Mouse (Mus musculus) liver, embryonic 16.5 days (tissue): Measurements from ENCODE around the gene Gm20517. TPM values are rescaled to one million over a fixed set of nuclear protein-coding genes. Genes with fewer than 3 reads are reported as not detected.
"Not testable (repeated sequence)": the region's sequence is repeated elsewhere in the genome, so short reads cannot be mapped to it uniquely, and the experiment has no call there.

ENCODE experiments used
- ATAC-seq: fragments of 200-750 bp; cut with Nextera tagmentation; 2 replicates; pipeline ENCODE4 v1.8.0; 2017; ENCODE audit warnings: low read depth, mild to moderate bottlenecking, moderate number of reproducible peaks, moderate library complexity
- H3K27ac ChIP-seq: fragments of 300-500 bp; sonication (generic); 2 replicates; pipeline ENCODE4 v1.5.1; 2014; ENCODE audit warnings: mild to moderate bottlenecking, low read length
- H3K27me3 ChIP-seq: fragments of 300-500 bp; sonication (generic); 2 replicates; pipeline ENCODE4 v1.6.1; 2014; ENCODE audit warnings: low read depth, low read length, mixed read lengths; ENCODE audit not compliant: control insufficient read depth, insufficient read depth
- H3K36me3 ChIP-seq: fragments of 300-500 bp; sonication (generic); 2 replicates; pipeline ENCODE4 v1.6.1; 2014; ENCODE audit warnings: mild to moderate bottlenecking; ENCODE audit not compliant: control insufficient read depth, insufficient read depth
- H3K4me1 ChIP-seq: fragments of 300-500 bp; sonication (generic); 2 replicates; pipeline ENCODE4 v1.6.1; 2014; ENCODE audit warnings: low read depth, low read length, mixed read lengths; ENCODE audit not compliant: control insufficient read depth
- H3K4me2 ChIP-seq: fragments of 300-500 bp; sonication (generic); 2 replicates; pipeline ENCODE4 v1.6.1; 2014; ENCODE audit warnings: low read depth, low read length, mixed read lengths
- H3K4me3 ChIP-seq: fragments of 300-500 bp; sonication (generic); 2 replicates; pipeline ENCODE4 v1.5.1; 2014; ENCODE audit warnings: low read depth, mild to moderate bottlenecking, low read length
- H3K9ac ChIP-seq: fragments of 300-500 bp; sonication (generic); 2 replicates; pipeline ENCODE4 v1.6.1; 2014; ENCODE audit warnings: low read depth, low read length
- H3K9me3 ChIP-seq: fragments of 300-500 bp; sonication (generic); replicated peaks from 2 replicates; pipeline ENCODE4 v1.6.1; 2016; ENCODE audit warnings: low read length; ENCODE audit not compliant: control insufficient read depth
- WGBS: fragments of 180-500 bp; shearing (Covaris S2); extraction: QIAGEN DNeasy Blood & Tissue Kit; methylation state at CpG from one replicate; pipeline ENCODE4 v1.1.7; 2014; ENCODE audit not compliant: insufficient replicate concordance; 5-methylcytosine and 5-hydroxymethylcytosine counted together
- polyA plus RNA-seq: library from polyadenylated mRNA; unstranded; fragments of >200 nt; fragmentation: Nextera tagmentation; extraction: Ambion mirVana; gene quantifications from 2 replicates; pipeline ENCODE4 v1.2.1, GENCODE M21; 2015

Gene Gm20517
- polyA plus RNA-seq, 1 experiment from 2014 or later, result 1.1 TPM

DNA sequence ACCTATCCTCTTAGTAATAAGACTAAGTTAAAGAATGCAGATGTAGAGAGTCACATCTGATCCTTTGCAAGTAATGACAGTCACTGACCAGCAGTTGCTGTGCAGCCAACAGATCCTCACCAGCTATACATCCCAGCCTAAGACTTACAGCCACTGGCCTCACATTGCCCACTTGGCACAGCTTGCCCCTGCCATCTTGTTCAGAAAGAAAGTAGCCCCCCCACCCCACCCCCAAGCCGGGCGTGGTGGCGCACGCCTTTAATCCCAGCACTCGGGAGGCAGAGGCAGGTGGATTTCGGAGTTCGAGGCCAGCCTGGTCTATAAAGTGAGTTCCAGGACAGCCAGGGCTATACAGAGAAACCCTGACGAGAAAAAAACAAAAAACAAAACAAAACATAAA is 43.0 kb downstream of the Gm20517 start:
- H3K4me2 ChIP-seq, H3K4me3 ChIP-seq, H3K9me3 ChIP-seq, H3K36me3 ChIP-seq, H3K9ac ChIP-seq, H3K4me1 ChIP-seq, H3K27me3 ChIP-seq, H3K27ac ChIP-seq, ATAC-seq: not testable (repeated sequence)
- 84% methylated on average over 8 of the region's 8 CpGs for WGBS

DNA sequence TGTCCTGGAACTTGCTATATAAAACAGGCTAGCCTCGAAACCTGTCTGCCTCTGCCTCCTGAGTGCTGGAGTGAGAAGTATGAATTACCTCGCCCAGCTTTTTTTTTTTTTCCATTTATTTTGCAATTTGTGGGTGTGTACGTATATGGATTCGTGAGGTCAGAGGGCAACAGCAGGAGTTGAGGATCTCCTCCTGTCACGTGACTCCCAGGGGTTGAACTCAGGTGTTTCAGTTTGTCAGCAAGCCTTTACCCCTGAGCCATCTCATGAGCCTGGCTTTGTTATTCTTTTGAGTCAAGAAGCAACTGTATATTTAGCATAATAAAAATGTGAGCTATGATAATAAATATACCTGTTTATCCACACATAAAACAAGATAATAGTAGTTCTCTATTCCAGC is 44.3 kb downstream of the Gm20517 start:
- 68% methylated on average over 5 of the region's 5 CpGs for WGBS
- no peaks in the 10 kb centered on the region for H3K9me3 ChIP-seq
- ATAC-seq, result no peak
- no peaks in the 10 kb centered on the region for H3K27me3 ChIP-seq
- no peak overlapping the region for H3K4me3 ChIP-seq
- H3K4me2 ChIP-seq, result no peak overlapping the region
- H3K27ac ChIP-seq, result no peak overlapping the region
- H3K4me1 ChIP-seq, result no peaks in the 10 kb centered on the region; the same call in 1 of the 2 replicates
- H3K9ac ChIP-seq, result no peak overlapping the region
- peaks cover 4% of the 10 kb centered on the region; the same call in 1 of the 2 replicates for H3K36me3 ChIP-seq

DNA sequence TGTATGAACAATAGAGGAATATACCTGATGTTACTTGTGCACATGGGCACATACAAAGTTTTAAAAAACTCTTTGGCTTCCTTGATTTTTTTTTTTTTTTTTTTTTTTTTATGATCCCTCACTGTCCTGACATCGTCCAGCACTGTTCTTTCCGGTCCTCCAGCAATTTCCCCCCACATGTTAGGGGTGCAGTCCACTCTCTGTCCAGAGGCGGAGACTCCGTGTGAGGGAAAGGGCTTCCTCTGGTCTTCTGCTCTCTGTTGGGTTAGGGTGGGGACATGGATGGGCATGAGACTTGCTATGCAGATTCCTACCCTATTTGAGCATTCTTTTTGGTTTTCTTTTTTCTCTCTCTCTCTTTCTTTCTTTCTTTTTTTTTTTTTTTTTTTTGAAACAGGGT is 46.5 kb downstream of the Gm20517 start:
- Histone ChIP-seq H3K4me3 (no peak overlapping the region), H3K27ac (no peak overlapping the region), H3K27me3 (no peaks in the 10 kb centered on the region), H3K9me3 (no peaks in the 10 kb centered on the region), H3K9ac (no peak overlapping the region), H3K4me1 (no peaks in the 10 kb centered on the region; the same call in 1 of the 2 replicates), H3K4me2 (no peak overlapping the region), H3K36me3 (peaks cover 4% of the 10 kb centered on the region; the same call in 1 of the 2 replicates)
- 78% methylated on average over 4 of the region's 4 CpGs for WGBS
- no peak for ATAC-seq

DNA sequence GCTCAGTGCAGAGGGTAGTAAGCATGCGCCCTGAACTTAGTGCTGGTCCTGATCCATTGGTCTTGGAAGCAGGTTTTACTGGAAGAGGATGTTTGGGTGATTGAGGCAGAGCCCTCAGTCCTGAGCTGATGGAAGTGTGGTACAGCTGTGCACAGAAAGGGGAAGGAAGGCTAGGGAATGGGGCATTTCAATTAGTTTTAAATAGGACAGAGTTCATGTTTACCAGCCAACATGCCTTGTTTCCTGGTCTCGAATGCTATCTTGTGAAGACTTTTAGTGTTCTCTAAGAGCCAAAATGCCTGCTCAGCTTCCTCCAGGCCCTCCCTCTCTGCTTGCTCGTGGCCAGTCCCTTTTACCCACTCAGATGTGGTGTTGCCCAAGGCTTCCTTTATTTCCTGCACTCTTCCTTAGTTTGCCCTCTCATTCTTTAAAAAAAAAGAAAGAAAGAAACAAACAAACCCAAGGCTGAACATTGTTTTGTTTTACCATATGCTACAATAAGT is 47.4 kb downstream of the Gm20517 start:
- no peak overlapping the region for H3K9ac ChIP-seq
- H3K36me3 ChIP-seq, result peaks cover 4% of the 10 kb centered on the region; the same call in 1 of the 2 replicates
- H3K27me3 ChIP-seq, result no peaks in the 10 kb centered on the region
- no peak overlapping the region for H3K4me3 ChIP-seq
- H3K4me2 ChIP-seq, result no peak overlapping the region
- no peak for ATAC-seq
- H3K27ac ChIP-seq, result no peak overlapping the region
- no peaks in the 10 kb centered on the region for H3K9me3 ChIP-seq
- 47% methylated on average over 3 of the region's 3 CpGs for WGBS
- H3K4me1 ChIP-seq, result no peaks in the 10 kb centered on the region; the same call in 1 of the 2 replicates

DNA sequence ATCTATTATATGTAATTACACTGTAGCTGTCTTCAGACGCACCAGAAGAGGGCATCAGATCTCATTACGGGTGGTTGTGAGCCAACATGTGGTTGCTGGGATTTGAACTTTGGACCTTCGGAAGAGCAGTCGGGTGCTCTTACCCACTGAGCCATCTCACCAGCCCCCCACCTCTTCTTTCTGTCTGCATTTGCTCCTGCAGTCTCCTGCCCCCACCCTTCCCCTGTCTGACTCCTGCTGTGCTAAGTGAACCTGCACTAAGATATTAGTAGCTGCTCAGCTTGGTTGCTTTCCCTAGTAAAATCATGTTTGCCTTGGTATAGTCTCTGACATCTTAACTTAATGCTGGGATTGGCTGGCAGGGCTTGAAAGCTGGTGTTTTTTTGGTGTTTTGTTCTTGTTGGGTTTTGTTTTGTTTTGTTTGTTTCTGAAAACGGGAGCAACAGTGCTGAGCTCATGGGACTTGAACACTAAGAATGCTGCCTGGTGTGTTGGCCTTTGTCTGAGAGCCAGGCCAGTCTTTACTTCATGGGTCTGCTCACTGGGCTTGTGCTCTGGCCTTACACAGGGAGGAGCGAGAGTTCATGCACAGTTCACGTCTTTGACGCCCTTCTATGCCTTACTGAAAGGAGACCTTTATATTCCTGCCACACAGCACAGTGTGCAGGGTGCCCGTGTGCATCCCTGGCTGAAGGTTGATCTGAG is 51.8 kb downstream of the Gm20517 start:
- Histone ChIP-seq H3K4me2 (no peak overlapping the region), H3K9me3 (no peaks in the 10 kb centered on the region), H3K4me3 (no peak overlapping the region), H3K36me3 (no peaks in the 10 kb centered on the region), H3K4me1 (no peaks in the 10 kb centered on the region; the same call in 1 of the 2 replicates), H3K27ac (no peak overlapping the region), H3K9ac (no peak overlapping the region), H3K27me3 (no peaks in the 10 kb centered on the region)
- WGBS, result 81% methylated on average over 9 of the region's 9 CpGs
- ATAC-seq, result no peak

DNA sequence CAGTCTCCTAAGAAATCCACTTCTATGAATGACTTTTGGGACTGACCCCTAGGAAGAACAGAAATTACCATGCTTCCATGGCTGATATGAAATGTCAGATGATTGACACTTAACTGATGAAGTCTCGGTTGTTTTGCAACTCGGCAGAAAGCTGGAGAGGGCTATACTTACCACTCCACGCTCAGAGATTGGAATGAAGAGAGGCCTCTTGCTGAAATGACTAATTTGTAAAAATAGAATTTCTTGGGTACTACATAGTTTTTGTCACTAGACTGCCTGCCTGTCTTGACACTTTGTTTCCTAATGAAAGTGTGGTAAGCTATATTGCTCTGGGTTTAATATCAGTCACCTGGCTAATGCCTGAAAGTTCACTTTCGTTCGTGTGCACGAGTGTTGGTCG is 53.1 kb downstream of the Gm20517 start:
- H3K4me2 ChIP-seq, result no peak overlapping the region
- no peak overlapping the region for H3K4me3 ChIP-seq
- H3K36me3 ChIP-seq, result no peaks in the 10 kb centered on the region
- no peaks in the 10 kb centered on the region for H3K4me1 ChIP-seq
- ATAC-seq, result no peak
- no peaks in the 10 kb centered on the region for H3K27me3 ChIP-seq
- H3K27ac ChIP-seq, result no peak overlapping the region
- H3K9me3 ChIP-seq, result no peaks in the 10 kb centered on the region
- H3K9ac ChIP-seq, result no peak overlapping the region
- whole genome bisulfite sequencing, result 63% methylated on average over 7 of the region's 7 CpGs

DNA sequence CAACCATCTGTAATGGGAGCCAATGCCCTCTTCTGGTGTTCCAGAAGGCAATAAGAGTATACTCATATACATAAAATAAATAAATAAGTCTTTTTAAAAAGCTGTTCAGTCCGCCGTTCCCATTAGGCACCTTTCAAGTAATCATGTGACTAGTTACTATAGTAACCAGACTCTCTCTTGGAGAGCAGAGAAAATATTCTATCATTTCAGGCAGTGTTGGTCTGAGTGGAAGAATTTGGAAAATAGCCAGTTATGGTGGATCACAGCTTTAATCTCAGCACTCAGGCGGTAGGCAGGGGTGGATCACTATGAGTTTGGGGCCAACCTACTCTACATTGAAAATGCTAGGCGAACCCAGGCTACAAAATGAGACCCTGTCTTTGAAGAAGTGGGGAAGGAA is 57.8 kb downstream of the Gm20517 start:
- ATAC-seq, result no peak
- 71% methylated on average over 4 of the region's 4 CpGs for WGBS
- H3K9me3 ChIP-seq, result no peaks in the 10 kb centered on the region
- H3K4me2 ChIP-seq, result no peak overlapping the region
- H3K27me3 ChIP-seq, result peaks cover 16% of the 10 kb centered on the region
- no peak overlapping the region for H3K9ac ChIP-seq
- peaks cover 2% of the 10 kb centered on the region; the same call in 1 of the 2 replicates for H3K4me1 ChIP-seq
- H3K36me3 ChIP-seq, result no peaks in the 10 kb centered on the region; the same call in 1 of the 2 replicates
- H3K4me3 ChIP-seq, result no peak overlapping the region
- H3K27ac ChIP-seq, result no peak overlapping the region

DNA sequence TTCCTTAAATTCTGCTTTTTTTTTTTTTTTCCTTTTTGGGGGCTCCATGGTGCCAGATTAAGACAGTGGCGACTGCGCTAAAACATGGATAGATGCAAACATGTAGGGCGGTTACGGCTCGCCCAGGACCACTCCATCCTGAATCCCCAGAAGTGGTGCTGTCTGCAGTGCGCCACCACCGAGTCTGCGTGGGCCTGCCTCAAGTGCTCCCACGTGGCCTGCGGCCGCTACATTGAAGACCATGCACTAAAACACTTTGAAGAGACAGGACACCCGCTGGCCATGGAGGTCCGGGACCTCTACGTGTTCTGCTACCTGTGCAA is 60.6 kb downstream of the Gm20517 start:
- WGBS, result 30% methylated on average over 14 of the region's 14 CpGs
- Histone ChIP-seq H3K4me3 (peak overlapping the region; percentile 40), H3K27me3 (peaks cover 16% of the 10 kb centered on the region), H3K4me2 (peak overlapping the region; percentile 59), H3K9ac (no peak overlapping the region), H3K27ac (no peak overlapping the region), H3K4me1 (peaks cover 2% of the 10 kb centered on the region; the same call in 1 of the 2 replicates), H3K9me3 (no peaks in the 10 kb centered on the region), H3K36me3 (peaks cover 3% of the 10 kb centered on the region; the same call in 1 of the 2 replicates)
- 0 out of 2 replicates have a peak, but pooled peaks have one; percentile 13 for ATAC-seq

DNA sequence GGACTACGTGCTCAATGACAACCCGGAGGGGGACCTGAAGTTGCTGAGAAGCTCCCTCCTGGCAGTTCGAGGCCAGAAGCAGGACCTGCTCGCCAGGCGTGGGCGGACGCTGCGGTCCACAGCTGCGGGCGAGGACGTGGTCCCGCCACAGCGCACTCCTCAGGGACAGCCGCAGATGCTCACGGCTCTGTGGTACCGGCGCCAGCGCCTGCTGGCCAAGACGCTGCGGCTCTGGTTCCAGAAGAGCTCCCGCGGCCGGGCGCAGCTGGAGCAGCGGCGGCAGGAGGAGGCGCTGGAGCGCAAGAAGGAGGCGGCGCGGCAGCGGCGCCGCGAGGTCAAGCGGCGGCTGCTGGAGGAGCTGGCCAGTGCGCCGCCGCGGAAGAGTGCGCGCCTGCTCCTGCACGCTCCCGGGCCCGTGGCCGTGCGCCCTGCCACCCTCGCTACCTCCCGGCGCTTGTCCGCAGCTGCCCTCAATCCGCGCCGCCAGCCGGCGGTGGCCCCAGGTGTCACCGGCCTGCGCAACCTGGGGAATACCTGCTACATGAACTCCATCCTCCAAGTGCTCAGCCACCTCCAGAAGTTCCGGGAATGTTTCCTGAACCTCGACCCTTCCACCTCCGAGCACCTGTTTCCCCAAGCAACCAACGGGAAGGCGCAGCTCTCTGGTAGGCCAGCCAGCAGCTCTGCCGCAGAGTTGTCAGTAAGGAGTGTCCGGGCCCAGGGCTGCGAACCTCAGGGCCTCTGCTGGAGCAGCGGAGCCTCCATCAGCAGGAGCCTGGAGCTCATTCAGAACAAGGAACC is 61.1 kb downstream of the Gm20517 start:
- H3K9me3 ChIP-seq, result no peaks in the 10 kb centered on the region
- H3K4me3 ChIP-seq, result peak overlapping the region; percentile 40
- peaks cover 16% of the 10 kb centered on the region for H3K27me3 ChIP-seq
- H3K4me1 ChIP-seq, result peaks cover 2% of the 10 kb centered on the region; the same call in 1 of the 2 replicates
- H3K36me3 ChIP-seq, result peaks cover 3% of the 10 kb centered on the region; the same call in 1 of the 2 replicates
- H3K4me2 ChIP-seq, result peak overlapping the region; percentile 59
- 9% methylated on average over 67 of the region's 68 CpGs for WGBS
- no peak overlapping the region for H3K27ac ChIP-seq
- peak; percentile 27 for ATAC-seq
- H3K9ac ChIP-seq, result no peak overlapping the region
